Mouse (Mus musculus) adrenal gland, postnatal 36 days (tissue): ENCODE measurements around the gene Gm49398. TPM values are rescaled to one million over a fixed set of nuclear protein-coding genes. Genes with fewer than 3 reads are reported as not detected.

Source experiments
- DNase-seq, 2 experiments: peaks; one replicate each; pipeline ENCODE4 v3.0.0; 2021; ENCODE audit warnings: mixed read lengths in 1 of 2
- long read RNA-seq, 2 experiments: library from polyadenylated mRNA; stranded (forward); transcript quantifications; one replicate each; pipeline ENCODE4 v2.0.0; 2021; ENCODE audit warnings: borderline sequencing depth in 2 of 2
- microRNA-seq: library from miRNA; unstranded; fragments of <30 nt; microRNA quantifications from one replicate; pipeline ENCODE4 v1.2.0, GENCODE M21; 2021
- total RNA-seq, 2 experiments: library from RNA; stranded (reverse); gene quantifications; 2 replicates each; pipeline ENCODE4 v1.2.3; 2021

The Gm49398 gene
- not detected for total RNA-seq
- long read RNA-seq, experiment 1 = 0 reads
- long read RNA-seq, experiment 2 = 0 reads

DNA sequence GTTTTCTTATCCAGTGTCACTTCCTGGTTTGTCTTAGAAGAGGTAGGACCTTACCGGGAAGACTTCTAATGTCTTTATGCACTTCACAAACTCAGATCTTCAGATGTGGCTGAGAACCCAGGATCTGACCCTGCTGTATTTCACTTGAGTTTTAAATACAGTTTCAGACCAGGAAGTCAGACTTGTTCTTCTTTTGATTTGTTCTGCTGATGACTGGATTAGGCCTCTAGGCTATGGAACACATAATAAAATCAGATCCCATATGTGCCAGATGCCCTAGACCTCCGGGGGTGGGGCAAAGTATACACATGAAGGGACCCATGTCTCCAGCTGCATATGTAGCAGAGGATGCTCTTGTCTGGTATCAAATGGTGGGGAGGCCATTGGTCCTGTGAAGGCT is at the start of gene Gm49398:
Gm49398 (minus strand) TSS at position 101 of the 400 bp plus-strand sequence.
- no peak for DNase-seq

DNA sequence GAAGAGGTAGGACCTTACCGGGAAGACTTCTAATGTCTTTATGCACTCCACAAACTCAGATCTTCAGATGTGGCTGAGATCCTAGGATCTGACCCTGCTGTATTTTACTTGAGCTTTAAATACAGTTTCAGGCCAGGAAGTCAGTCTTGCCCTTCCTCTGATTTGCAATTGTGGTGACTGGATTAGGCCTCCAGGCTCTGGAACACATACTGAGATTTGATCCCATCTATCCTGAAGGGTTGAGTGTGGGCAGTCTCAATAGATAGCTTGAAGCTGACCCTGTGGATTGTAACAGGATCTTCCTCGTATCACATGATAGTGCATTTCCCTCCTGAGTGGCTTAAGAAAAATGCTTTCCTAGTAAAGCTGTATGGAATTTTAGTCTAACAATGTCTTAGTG is 33.4 kb downstream of the Gm49398 start, which contains the start of gene Cts8:
Cts8 (minus strand) TSS at position 101 of the 400 bp plus-strand sequence.
- no peak for DNase-seq

DNA sequence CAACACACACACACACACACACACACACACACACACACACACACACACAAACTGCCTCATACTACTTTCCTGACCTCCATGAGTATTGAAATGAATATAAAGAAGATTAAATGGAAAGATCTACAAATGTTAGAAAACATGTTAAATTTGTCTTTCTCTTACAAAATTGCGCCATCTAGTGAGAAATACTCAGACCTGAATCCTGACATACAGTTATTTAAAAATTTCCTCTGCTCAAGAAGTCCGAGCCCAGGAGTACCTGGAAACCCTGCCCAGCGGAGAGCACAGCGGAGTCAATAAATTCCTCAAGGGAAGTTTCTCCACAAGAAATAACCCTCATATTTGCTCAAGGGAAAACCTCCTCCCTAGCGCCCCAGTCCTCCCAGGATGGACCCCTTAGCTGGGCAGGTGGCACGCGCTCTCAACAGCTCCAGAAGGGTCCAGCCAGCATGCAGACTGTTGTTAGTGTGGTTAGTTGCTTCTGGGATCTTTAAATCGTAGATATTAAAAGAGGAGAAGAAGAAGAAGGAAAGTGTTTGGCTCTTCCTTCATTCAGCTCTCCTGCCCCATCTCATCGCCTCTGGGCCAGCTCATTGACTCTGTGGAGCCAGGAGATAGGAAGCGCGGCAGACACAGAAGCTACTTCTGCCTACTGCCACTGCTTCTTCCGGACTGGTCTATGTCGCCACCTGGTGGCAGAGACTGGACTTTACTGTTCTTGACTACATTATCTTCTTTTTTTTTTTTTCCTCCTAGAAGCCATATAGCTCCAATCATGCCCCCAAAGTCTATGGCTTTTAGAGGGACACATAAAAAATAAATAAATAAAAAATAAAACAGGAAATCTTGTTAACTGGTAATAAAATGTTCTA is 47.3 kb downstream of the Gm49398 start:
- DNase-seq = peak; percentile 49 to 61

DNA sequence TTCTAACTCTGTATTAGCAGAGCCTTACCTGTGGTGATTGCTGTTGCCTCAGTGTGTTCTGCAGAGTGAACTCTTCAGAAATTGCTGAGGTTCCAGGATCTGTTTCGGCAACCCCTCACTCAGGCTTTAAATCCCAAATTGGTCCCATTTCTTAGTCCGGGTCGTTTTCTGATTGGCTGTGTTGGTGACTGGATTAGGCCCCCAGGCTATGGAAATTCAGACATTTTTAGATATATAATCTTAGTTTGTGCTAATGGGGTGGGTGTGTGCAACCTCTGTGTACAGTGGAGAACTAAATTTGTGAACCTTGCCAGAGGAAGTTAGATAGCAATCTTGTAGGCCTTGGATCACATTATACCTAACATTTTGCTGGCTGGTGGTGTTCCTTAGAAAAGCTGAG is 85.3 kb downstream of the Gm49398 start, which contains the start of gene Cts6:
Cts6 (minus strand) TSS at position 101 of the 400 bp plus-strand sequence.
- DNase-seq = no peak

Small RNA genes within 50 kb of the gene (microRNA-seq; reads per million reads assigned to microRNA genes)
- gene Gm27704 = not detected

Other genes starting within 250 kb of the Gm49398 start
- gene Ctsq, start 248.2 kb downstream of the Gm49398 start, total RNA-seq = not detected
- not detected for gene Ctsr, start 124.6 kb downstream of the Gm49398 start, total RNA-seq
- gene Cts6, start 85.4 kb downstream of the Gm49398 start, total RNA-seq = not detected
- not detected for gene Cts8, start 33.5 kb downstream of the Gm49398 start, total RNA-seq
- gene Cts7, start 69.4 kb upstream of the Gm49398 start, total RNA-seq = not detected